Mouse (Mus musculus): Measurements from ENCODE around the gene Map4k1. TPM values are rescaled to one million over a fixed set of nuclear protein-coding genes. Genes with fewer than 3 reads are reported as not detected.

Map4k1 gene
- total and polyA plus RNA-seq, 3 experiments: 0.91 to 3.4 (median 1.1) TPM

DNA sequence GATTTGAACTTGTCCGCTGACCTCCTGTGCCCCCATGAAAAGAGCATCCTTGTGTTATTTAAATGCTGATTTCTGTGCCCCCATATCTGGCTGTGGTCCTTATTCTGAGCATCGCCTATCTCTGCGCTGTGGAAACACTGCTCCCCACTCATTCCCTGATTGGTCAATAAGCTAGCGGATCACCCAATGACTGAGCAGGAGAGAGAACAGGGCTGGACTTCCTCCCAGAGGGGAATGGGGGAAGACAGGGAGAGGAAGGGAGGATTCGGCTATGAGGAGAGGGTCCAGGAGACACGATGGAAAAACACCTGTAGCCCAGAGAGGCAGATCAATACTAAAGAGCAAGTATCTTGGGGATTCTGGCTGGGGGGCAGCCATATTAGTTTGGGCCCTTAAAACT, 46.9 kb downstream of the Map4k1 start:
- Histone ChIP-seq H3K4me1 (ENCODE audit: control insufficient read depth, insufficient read depth, low read length) (no peaks in the 10 kb centered on the region), H3K36me3 (ENCODE audit: control insufficient read depth, insufficient read depth, low read length) (no peaks in the 10 kb centered on the region), H3K27ac (no peak overlapping the region), H3K4me3 (no peak overlapping the region), H3K27me3 (ENCODE audit: control insufficient read depth, insufficient read depth, low read length) (no peaks in the 10 kb centered on the region), H3K79me2 (replicated peaks; ENCODE audit: control insufficient read depth, insufficient read depth, low read length) (no peaks in the 10 kb centered on the region), H3K9ac (ENCODE audit: low read depth, low read length) (no peak overlapping the region)
- no peak for TF ChIP-seq CTCF (IDR thresholded peaks at IDR 0.05)
- no peak for TF ChIP-seq POLR2A (IDR thresholded peaks at IDR 0.05; ENCODE audit: insufficient read depth, low read depth, low read length)
- TF ChIP-seq EP300 (IDR thresholded peaks at IDR 0.05; ENCODE audit: insufficient read depth, low read depth, low read length): no peak
- DNase-seq: no peak
- 70% methylated on average over 6 of the region's 6 CpGs for WGBS
- intact Hi-C loops (cut with DNase I): no loop called here

DNA sequence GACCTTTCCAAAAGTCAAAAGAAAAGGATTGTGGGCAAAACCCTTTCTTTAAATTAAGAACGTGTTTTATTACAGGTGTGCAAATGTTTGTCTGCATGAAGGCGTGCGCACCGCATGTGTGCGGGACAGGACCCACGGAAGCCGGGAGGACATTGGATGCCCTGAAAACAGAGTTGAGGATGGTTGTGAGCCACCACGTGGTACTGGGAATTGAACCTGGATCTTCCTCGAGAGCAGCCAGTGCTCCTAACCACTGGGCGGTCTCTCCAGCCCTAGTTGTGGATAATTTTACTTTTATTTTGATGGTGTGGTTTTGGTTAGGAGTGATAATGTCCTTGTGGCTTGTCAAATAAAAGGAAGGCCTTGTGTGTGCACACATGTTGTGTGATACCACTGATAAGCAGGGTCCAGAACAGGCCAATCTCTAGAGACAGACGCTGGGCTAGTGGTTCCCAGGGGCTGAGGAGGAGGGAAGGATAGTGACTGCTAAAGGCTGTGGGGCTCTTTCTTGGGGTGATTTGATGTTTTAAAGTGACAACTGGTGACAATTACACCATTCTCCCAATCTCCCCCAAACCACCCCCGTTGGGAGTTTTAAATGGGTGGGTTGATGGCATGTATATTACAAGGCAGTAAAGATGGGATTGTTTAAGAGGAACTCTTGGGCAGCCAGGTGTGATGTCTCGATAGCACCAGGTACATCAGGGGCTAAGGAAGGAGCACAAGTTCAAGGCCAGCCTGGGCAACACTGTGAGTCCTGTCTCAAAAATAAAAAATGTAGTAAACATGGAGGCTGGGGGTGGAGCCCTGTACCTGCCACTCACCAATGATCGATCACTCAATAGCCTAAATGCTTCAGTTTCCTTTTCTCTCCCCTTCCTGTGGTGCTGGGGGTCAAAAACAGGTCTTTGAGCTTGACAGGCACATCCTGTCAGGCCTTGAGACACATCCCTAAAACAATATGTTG, 48.1 kb downstream of the Map4k1 start:
- 80% methylated on average over 14 of the region's 14 CpGs for WGBS
- Histone ChIP-seq H3K79me2 (replicated peaks; ENCODE audit: control insufficient read depth, insufficient read depth, low read length) (no peaks in the 10 kb centered on the region), H3K4me3 (no peak overlapping the region), H3K9ac (ENCODE audit: low read depth, low read length) (no peak overlapping the region), H3K27ac (no peak overlapping the region), H3K27me3 (ENCODE audit: control insufficient read depth, insufficient read depth, low read length) (no peaks in the 10 kb centered on the region), H3K36me3 (ENCODE audit: control insufficient read depth, insufficient read depth, low read length) (no peaks in the 10 kb centered on the region), H3K4me1 (ENCODE audit: control insufficient read depth, insufficient read depth, low read length) (no peaks in the 10 kb centered on the region)
- intact Hi-C loops (cut with DNase I): loop anchor here (10.0 kb wide), 1 partner anchor 135 kb away; no protein-coding TSS in a partner anchor
- TF ChIP-seq EP300 (IDR thresholded peaks at IDR 0.05; ENCODE audit: insufficient read depth, low read depth, low read length) (no peak), CTCF (IDR thresholded peaks at IDR 0.05) (no peak), POLR2A (IDR thresholded peaks at IDR 0.05; ENCODE audit: insufficient read depth, low read depth, low read length) (no peak)
- DNase-seq: no peak

DNA sequence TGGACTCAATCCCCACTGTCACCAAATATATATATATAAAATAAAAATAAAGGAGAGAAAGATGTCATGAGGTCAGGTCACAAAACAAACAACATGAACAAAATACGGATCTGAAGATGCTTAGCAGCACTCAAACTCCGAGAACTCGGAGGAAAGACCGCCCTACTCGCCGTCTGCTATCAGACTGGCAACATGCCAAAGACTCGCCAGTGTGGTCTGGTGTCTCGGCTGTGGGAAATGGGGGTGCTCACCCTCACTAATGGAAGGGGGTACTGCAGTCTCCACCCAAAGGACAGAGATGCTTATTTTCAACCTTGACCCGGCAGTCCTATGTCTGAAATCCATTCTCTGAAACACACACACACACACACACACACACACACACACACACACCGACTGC, 49.8 kb downstream of the Map4k1 start:
- Histone ChIP-seq H3K36me3 (ENCODE audit: control insufficient read depth, insufficient read depth, low read length) (no peaks in the 10 kb centered on the region), H3K27me3 (ENCODE audit: control insufficient read depth, insufficient read depth, low read length) (no peaks in the 10 kb centered on the region), H3K4me3 (no peak overlapping the region), H3K9ac (ENCODE audit: low read depth, low read length) (no peak overlapping the region), H3K4me1 (ENCODE audit: control insufficient read depth, insufficient read depth, low read length) (no peaks in the 10 kb centered on the region), H3K27ac (no peak overlapping the region), H3K79me2 (replicated peaks; ENCODE audit: control insufficient read depth, insufficient read depth, low read length) (no peaks in the 10 kb centered on the region)
- intact Hi-C loops (cut with DNase I): loop anchor here (10.0 kb wide), 1 partner anchor 137 kb away; no protein-coding TSS in a partner anchor
- 33% methylated on average over 10 of the region's 10 CpGs for WGBS
- TF ChIP-seq POLR2A (IDR thresholded peaks at IDR 0.05; ENCODE audit: insufficient read depth, low read depth, low read length) (no peak), CTCF (IDR thresholded peaks at IDR 0.05) (no peak), EP300 (IDR thresholded peaks at IDR 0.05; ENCODE audit: insufficient read depth, low read depth, low read length) (no peak)
- DNase-seq: no peak

DNA sequence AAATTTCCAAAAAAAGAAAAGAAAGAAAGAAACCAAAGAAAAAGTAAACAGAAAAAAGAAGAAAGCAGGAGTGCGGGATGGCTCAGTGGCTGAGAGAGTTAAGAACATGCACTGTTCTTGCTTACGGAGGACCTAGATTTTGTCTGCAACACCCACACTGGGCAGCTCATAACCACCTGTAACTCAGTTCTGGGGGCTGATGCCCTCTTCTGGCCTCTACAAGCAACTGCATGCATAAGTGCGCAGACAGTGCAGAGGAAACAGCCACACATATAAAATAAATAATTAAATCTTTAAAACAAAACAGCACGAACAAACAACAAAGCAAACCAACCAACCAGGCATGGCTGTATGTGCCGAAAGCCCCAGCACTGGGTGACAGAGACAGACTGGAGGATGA, 50.8 kb downstream of the Map4k1 start:
- no peak for DNase-seq
- intact Hi-C loops (cut with DNase I): loop anchor here (10.0 kb wide), 1 partner anchor 138 kb away; no protein-coding TSS in a partner anchor

DNA sequence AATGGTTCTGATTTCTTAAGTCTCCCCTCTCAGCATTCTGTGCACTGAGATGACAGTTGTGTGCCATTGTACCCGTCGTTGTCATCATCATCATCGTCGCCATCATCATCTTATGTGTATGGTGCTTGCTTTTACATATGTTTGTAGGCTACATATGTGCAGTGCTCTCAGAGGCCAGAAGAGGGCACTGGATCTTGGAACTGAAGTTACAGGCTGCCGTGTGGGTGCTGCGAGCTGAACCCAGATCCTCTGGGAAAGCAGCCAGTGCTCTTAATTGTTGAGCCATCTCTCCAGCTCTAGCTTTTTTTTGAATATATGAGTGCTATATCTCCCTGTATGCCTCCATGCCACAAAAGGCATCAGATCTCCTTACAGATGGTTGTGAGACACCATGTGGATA, 55.4 kb downstream of the Map4k1 start:
- Histone ChIP-seq H3K36me3 (ENCODE audit: control insufficient read depth, insufficient read depth, low read length) (no peaks in the 10 kb centered on the region), H3K79me2 (replicated peaks; ENCODE audit: control insufficient read depth, insufficient read depth, low read length) (no peaks in the 10 kb centered on the region), H3K27me3 (ENCODE audit: control insufficient read depth, insufficient read depth, low read length) (no peaks in the 10 kb centered on the region), H3K4me1 (ENCODE audit: control insufficient read depth, insufficient read depth, low read length) (peaks cover 2% of the 10 kb centered on the region; the same call in 1 of the 2 replicates), H3K9ac (ENCODE audit: low read depth, low read length) (no peak overlapping the region), H3K27ac (no peak overlapping the region), H3K4me3 (no peak overlapping the region)
- WGBS: 80% methylated on average over 6 of the region's 6 CpGs
- no peak for DNase-seq
- TF ChIP-seq CTCF (IDR thresholded peaks at IDR 0.05) (peak; percentile 21; the same call in 1 of the 2 replicates), EP300 (IDR thresholded peaks at IDR 0.05; ENCODE audit: insufficient read depth, low read depth, low read length) (no peak), POLR2A (IDR thresholded peaks at IDR 0.05; ENCODE audit: insufficient read depth, low read depth, low read length) (no peak)
- intact Hi-C loops (cut with DNase I): loop anchor here (10.0 kb wide), 1 partner anchor 142 kb away; no protein-coding TSS in a partner anchor

More for the DNA sequence above, 50.8 kb downstream of the Map4k1 start:
- TF ChIP-seq POLR2A (IDR thresholded peaks at IDR 0.05; ENCODE audit: insufficient read depth, low read depth, low read length): no peak
- peak; percentile 49 for TF ChIP-seq CTCF (IDR thresholded peaks at IDR 0.05)
- TF ChIP-seq EP300 (IDR thresholded peaks at IDR 0.05; ENCODE audit: insufficient read depth, low read depth, low read length): no peak
- no peaks in the 10 kb centered on the region for H3K4me1 ChIP-seq (ENCODE audit: control insufficient read depth, insufficient read depth, low read length)
- H3K36me3 ChIP-seq (ENCODE audit: control insufficient read depth, insufficient read depth, low read length): no peaks in the 10 kb centered on the region
- no peaks in the 10 kb centered on the region for H3K27me3 ChIP-seq (ENCODE audit: control insufficient read depth, insufficient read depth, low read length)
- 81% methylated on average over 5 of the region's 5 CpGs for WGBS
- no peaks in the 10 kb centered on the region for H3K79me2 ChIP-seq (replicated peaks; ENCODE audit: control insufficient read depth, insufficient read depth, low read length)
- no peak overlapping the region for H3K27ac ChIP-seq
- no peak overlapping the region for H3K4me3 ChIP-seq
- H3K9ac ChIP-seq (ENCODE audit: low read depth, low read length): no peak overlapping the region

DNA sequence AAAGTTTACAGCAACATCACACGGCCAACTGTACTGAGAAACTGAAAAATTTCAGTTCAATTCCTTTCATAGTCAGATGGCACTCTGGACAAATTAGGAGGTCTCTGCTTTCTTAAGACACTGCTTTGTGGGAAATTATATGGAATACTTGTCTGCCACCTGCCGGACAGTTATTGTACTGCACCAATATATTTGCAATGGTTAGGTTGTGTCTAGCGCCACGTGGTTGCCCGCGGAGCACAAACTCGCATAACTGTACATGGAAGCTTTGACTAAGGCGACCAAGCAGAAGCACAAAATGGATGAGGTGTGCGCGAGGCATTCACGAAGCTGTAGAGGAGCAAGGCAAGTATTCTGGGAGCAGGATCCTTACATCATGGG, 57.7 kb downstream of the Map4k1 start:
- WGBS: 0% methylated on average over 11 of the region's 11 CpGs
- peak; percentile 81 for DNase-seq
- Histone ChIP-seq H3K79me2 (replicated peaks; ENCODE audit: control insufficient read depth, insufficient read depth, low read length) (no peaks in the 10 kb centered on the region), H3K27ac (no peak overlapping the region), H3K4me1 (ENCODE audit: control insufficient read depth, insufficient read depth, low read length) (peaks cover 2% of the 10 kb centered on the region; the same call in 1 of the 2 replicates), H3K9ac (ENCODE audit: low read depth, low read length) (no peak overlapping the region), H3K4me3 (peak overlapping the region; percentile 3; the same call in 1 of the 2 replicates), H3K27me3 (ENCODE audit: control insufficient read depth, insufficient read depth, low read length) (no peaks in the 10 kb centered on the region), H3K36me3 (ENCODE audit: control insufficient read depth, insufficient read depth, low read length) (no peaks in the 10 kb centered on the region)
- intact Hi-C loops (cut with DNase I): loop anchor here (2.0 to 10.0 kb wide), 3 partner anchors 67 to 259 kb away; no protein-coding TSS in a partner anchor
- TF ChIP-seq EP300 (IDR thresholded peaks at IDR 0.05; ENCODE audit: insufficient read depth, low read depth, low read length) (no peak), CTCF (IDR thresholded peaks at IDR 0.05) (peak; percentile 93)

Measured in heart, adult 2 months (tissue).